Mouse (Mus musculus): ENCODE data around the gene Slc37a3.

GRCm38 (mm10) chr6:39316089-39316488 lies 61.4 kb downstream of the Slc37a3 start:
- TF ChIP-seq CTCF (IDR thresholded peaks at IDR 0.05; ENCODE audit: low read depth): no peak
- no peak for TF ChIP-seq EP300 (IDR thresholded peaks at IDR 0.05; ENCODE audit: low read depth)

Data from liver, embryonic 14.5 days (tissue).